Mouse (Mus musculus) lung, embryonic 14.5 days (tissue): ENCODE results near the gene Hoxb6. TPM values are rescaled to one million over a fixed set of nuclear protein-coding genes. Genes with fewer than 3 reads are reported as not detected.

Experiments used
- ATAC-seq: fragments of 200-750 bp; cut with Nextera tagmentation; 2 replicates; pipeline ENCODE4 v1.8.0; 2017; ENCODE audit warnings: mild to moderate bottlenecking, moderate TSS enrichment, moderate library complexity; ENCODE audit not compliant: insufficient read depth
- DNase-seq: peaks from one replicate; pipeline ENCODE4 v3.0.0-alpha.2; 2015
- H3K27ac ChIP-seq: fragments of 300-500 bp; sonication (generic); 2 replicates; pipeline ENCODE4 v1.5.1; 2014; ENCODE audit warnings: low read depth, mild to moderate bottlenecking, moderate library complexity
- H3K27me3 ChIP-seq: fragments of 300-500 bp; sonication (generic); 2 replicates; pipeline ENCODE4 v1.6.1; 2014; ENCODE audit warnings: low read length, control low read depth; ENCODE audit not compliant: insufficient read depth
- H3K36me3 ChIP-seq: fragments of 300-500 bp; sonication (generic); 2 replicates; pipeline ENCODE4 v1.6.1; 2014; ENCODE audit warnings: control low read depth; ENCODE audit not compliant: insufficient read depth
- H3K4me1 ChIP-seq: fragments of 300-500 bp; sonication (generic); 2 replicates; pipeline ENCODE4 v1.6.1; 2014; ENCODE audit warnings: antibody characterized with exemption, control low read depth; ENCODE audit not compliant: insufficient read depth
- H3K4me2 ChIP-seq: fragments of 300-500 bp; sonication (generic); 2 replicates; pipeline ENCODE4 v1.6.1; 2014; ENCODE audit warnings: mild to moderate bottlenecking
- H3K4me3 ChIP-seq: fragments of 300-500 bp; sonication (generic); 2 replicates; pipeline ENCODE4 v1.5.1; 2014; ENCODE audit warnings: low read depth, low read length
- H3K9ac ChIP-seq: fragments of 300-500 bp; sonication (generic); 2 replicates; pipeline ENCODE4 v1.6.1; 2014
- H3K9me3 ChIP-seq: fragments of 300-500 bp; sonication (generic); 2 replicates; pipeline ENCODE4 v1.6.1; 2016; ENCODE audit warnings: low read depth, low read length, control low read depth
- CTCF ChIP-seq: IDR thresholded peaks from 2 replicates; pipeline ENCODE4 v1.5.1; 2016; ENCODE audit warnings: antibody characterized with exemption, low read depth
- WGBS: fragments of 180-500 bp; shearing (Covaris S2); extraction: QIAGEN DNeasy Blood & Tissue Kit; methylation state at CpG from one replicate; pipeline ENCODE4 v1.1.7; 2014; 5-methylcytosine and 5-hydroxymethylcytosine counted together
- polyA plus RNA-seq: library from polyadenylated mRNA; unstranded; fragments of >200 nt; fragmentation: Nextera tagmentation; extraction: Ambion mirVana; gene quantifications from 2 replicates; pipeline ENCODE4 v1.2.1, GENCODE M21; 2014

Hoxb6 gene
- polyA plus RNA-seq, 1 experiment from 2014 or later, result 24.4 TPM

GRCm38 (mm10) chr11:96255996-96256445 is 36.3 kb upstream of the Hoxb6 start:
- peaks cover 99% of the 10 kb centered on the region for H3K27me3 ChIP-seq
- H3K36me3 ChIP-seq, result no peaks in the 10 kb centered on the region

GRCm38 (mm10) chr11:96257141-96257540 is 35.1 kb upstream of the Hoxb6 start:
- Histone ChIP-seq H3K36me3 (no peaks in the 10 kb centered on the region), H3K4me3 (no peak overlapping the region), H3K27me3 (peaks cover 99% of the 10 kb centered on the region), H3K4me2 (no peak overlapping the region), H3K9me3 (no peaks in the 10 kb centered on the region), H3K27ac (no peak overlapping the region), H3K9ac (no peak overlapping the region), H3K4me1 (no peaks in the 10 kb centered on the region)
- TF ChIP-seq CTCF, result no peak
- ATAC-seq, result no peak
- no peak for DNase-seq
- 28% methylated on average over 2 of the region's 2 CpGs for WGBS

More at GRCm38 (mm10) chr11:96255996-96256445, 36.3 kb upstream of the Hoxb6 start:
- Histone ChIP-seq H3K9me3 (no peaks in the 10 kb centered on the region), H3K27ac (no peak overlapping the region), H3K4me3 (no peak overlapping the region), H3K4me2 (no peak overlapping the region), H3K4me1 (no peaks in the 10 kb centered on the region), H3K9ac (no peak overlapping the region)
- WGBS, result 3% methylated on average over 14 of the region's 14 CpGs
- DNase-seq, result no peak
- no peak for ATAC-seq
- no peak for TF ChIP-seq CTCF

- Histone ChIP-seq H3K4me2 (no peak overlapping the region), H3K9ac (no peak overlapping the region), H3K9me3 (no peaks in the 10 kb centered on the region), H3K27ac (no peak overlapping the region), H3K4me1 (no peaks in the 10 kb centered on the region), H3K27me3 (peaks cover 99% of the 10 kb centered on the region), H3K36me3 (no peaks in the 10 kb centered on the region), H3K4me3 (no peak overlapping the region)
- WGBS, result 6% methylated on average over 2 of the region's 2 CpGs
- no peak for TF ChIP-seq CTCF
- ATAC-seq (no peak), DNase-seq (peak; percentile 0)
Measured at GRCm38 (mm10) chr11:96259038-96259437, 33.2 kb upstream of the Hoxb6 start.

GRCm38 (mm10) chr11:96259511-96259910 is 32.8 kb upstream of the Hoxb6 start:
- Histone ChIP-seq H3K4me1 (no peaks in the 10 kb centered on the region), H3K27me3 (peaks cover 99% of the 10 kb centered on the region), H3K9ac (no peak overlapping the region), H3K27ac (no peak overlapping the region), H3K36me3 (no peaks in the 10 kb centered on the region), H3K9me3 (no peaks in the 10 kb centered on the region), H3K4me3 (no peak overlapping the region), H3K4me2 (no peak overlapping the region)
- DNase-seq, result peak; percentile 0
- WGBS, result 9% methylated on average over 1 of the region's 1 CpGs
- TF ChIP-seq CTCF, result no peak
- ATAC-seq, result no peak

- H3K9ac ChIP-seq, result no peak overlapping the region
- H3K4me2 ChIP-seq, result 0 out of 2 replicates have a peak overlapping the region, but pooled peaks have one; percentile 14
Measured at GRCm38 (mm10) chr11:96260310-96260970, 31.8 kb upstream of the Hoxb6 start.

GRCm38 (mm10) chr11:96261323-96261890 is 30.9 kb upstream of the Hoxb6 start:
- H3K27me3 ChIP-seq, result peaks cover 99% of the 10 kb centered on the region
- TF ChIP-seq CTCF, result peak; percentile 89
- H3K9ac ChIP-seq, result no peak overlapping the region
- 2% methylated on average over 24 of the region's 24 CpGs for WGBS
- DNase-seq (peak; percentile 90), ATAC-seq (peak; percentile 61)
- H3K27ac ChIP-seq, result no peak overlapping the region
- H3K4me1 ChIP-seq, result no peaks in the 10 kb centered on the region
- H3K4me2 ChIP-seq, result no peak overlapping the region
- no peaks in the 10 kb centered on the region for H3K36me3 ChIP-seq
- H3K4me3 ChIP-seq, result no peak overlapping the region
- no peaks in the 10 kb centered on the region for H3K9me3 ChIP-seq

More at GRCm38 (mm10) chr11:96260310-96260970, 31.8 kb upstream of the Hoxb6 start:
- TF ChIP-seq CTCF, result no peak
- DNase-seq (peak; percentile 69), ATAC-seq (0 out of 2 replicates have a peak, but pooled peaks have one; percentile 22)
- WGBS, result 4% methylated on average over 23 of the region's 23 CpGs
- H3K4me1 ChIP-seq, result no peaks in the 10 kb centered on the region
- H3K9me3 ChIP-seq, result no peaks in the 10 kb centered on the region
- H3K27ac ChIP-seq, result no peak overlapping the region
- no peaks in the 10 kb centered on the region for H3K36me3 ChIP-seq
- H3K4me3 ChIP-seq, result no peak overlapping the region
- peaks cover 99% of the 10 kb centered on the region for H3K27me3 ChIP-seq

- H3K4me2 ChIP-seq, result no peak overlapping the region
- H3K9me3 ChIP-seq, result no peaks in the 10 kb centered on the region
- no peak overlapping the region for H3K4me3 ChIP-seq
- H3K36me3 ChIP-seq, result no peaks in the 10 kb centered on the region
- no peaks in the 10 kb centered on the region for H3K4me1 ChIP-seq
- H3K27me3 ChIP-seq, result peaks cover 100% of the 10 kb centered on the region
- TF ChIP-seq CTCF, result no peak
- H3K27ac ChIP-seq, result no peak overlapping the region
- ATAC-seq (no peak), DNase-seq (no peak)
- no peak overlapping the region for H3K9ac ChIP-seq
- 10% methylated on average over 6 of the region's 6 CpGs for WGBS
Measured at GRCm38 (mm10) chr11:96262262-96262830, 29.9 kb upstream of the Hoxb6 start.
